Mouse (Mus musculus) lung, postnatal 0 days (tissue): Measurements from ENCODE around the gene Atp2b1.

Experiments used
- CTCF ChIP-seq: IDR thresholded peaks from 2 replicates; pipeline ENCODE4 v1.5.1; 2016; ENCODE audit warnings: antibody characterized with exemption, mild to moderate bottlenecking
- EP300 ChIP-seq: IDR thresholded peaks from 2 replicates; pipeline ENCODE4 v1.6.1; 2016; ENCODE audit warnings: antibody characterized with exemption, mild to moderate bottlenecking, control low read depth

GRCm38 (mm10) chr10:98891361-98891760 is 22.8 kb upstream of the Atp2b1 start:
- TF ChIP-seq CTCF, result no peak
- no peak for TF ChIP-seq EP300
